Mouse (Mus musculus) ovary, postnatal 14 days (tissue): ENCODE results near the gene Dync1i2.

Experiments used
- DNase-seq: peaks from one replicate; pipeline ENCODE4 v3.0.0; 2022; ENCODE audit warnings: low spot score

Dync1i2 gene

DNA sequence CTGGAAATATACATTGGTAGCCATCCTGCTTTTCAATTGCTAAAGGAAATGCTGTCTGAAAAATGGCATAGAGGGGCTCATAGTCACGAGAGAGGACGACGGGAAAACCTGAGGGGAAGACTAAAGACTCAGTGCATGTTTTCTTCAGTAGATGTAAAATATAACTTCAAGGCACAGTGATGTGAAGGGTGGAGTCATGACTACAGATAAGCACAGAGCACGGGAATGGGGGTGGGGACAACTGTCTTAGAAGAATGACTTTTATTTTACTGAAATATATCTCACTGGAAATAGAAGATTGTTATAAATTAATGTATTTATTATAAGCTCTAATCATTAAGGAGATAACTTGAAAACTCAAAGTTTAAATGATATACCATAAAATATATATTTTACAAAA lies 58.6 kb downstream of the Dync1i2 start:
- no peak for DNase-seq

DNA sequence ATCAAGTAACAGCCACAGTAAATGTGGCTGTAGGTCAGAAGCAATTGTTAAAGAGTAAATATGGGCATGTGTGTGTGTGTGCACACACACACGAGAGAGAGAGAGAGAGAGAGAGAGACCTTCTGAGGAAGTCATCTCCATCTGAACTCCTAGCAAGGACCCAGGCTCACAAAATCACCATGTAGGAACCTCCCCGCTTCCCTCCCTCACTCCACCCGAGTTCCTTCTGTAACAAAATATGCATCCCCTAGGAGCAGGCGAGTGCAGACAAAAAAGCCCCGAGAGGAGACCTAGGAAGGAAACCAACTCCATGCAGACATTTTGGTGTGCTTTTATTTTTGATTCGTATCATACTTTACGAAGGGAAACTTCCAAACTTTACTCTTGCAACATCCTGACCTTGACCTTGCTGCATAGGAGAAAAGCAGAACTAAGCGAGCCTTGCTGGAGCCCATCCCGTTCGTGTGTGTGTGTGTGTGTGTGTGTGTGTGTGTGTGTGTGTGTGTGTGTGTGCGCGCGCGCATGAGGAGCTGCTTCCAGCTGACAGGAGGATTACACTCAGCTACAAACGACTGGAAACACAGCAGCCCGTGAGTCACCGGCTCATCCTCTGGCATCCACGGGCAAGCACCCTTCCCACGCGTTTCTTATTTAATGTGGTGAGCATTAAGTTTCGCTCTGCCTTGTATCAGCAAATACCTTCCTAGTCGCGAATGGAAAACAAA lies 62.6 kb downstream of the Dync1i2 start:
- peak; percentile 39 for DNase-seq

DNA sequence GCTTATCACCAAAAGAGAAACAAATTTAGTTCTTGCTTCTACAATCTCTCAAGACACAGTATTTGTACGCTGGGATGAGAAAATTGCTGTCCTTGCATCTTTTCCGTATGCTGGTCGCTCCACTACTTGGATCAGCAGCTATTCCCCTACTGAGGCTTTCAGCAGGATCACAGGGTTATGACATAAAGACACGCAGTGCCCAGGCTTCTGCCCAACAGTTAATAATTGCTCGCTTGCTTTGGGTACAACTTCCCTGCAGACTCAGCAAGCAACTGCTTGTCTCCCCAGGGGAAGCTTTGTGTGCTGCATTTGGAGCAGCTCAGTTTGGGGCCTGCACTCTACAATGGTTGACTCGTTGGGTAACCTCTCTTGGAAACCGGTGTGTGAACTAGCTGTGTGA lies 64.2 kb downstream of the Dync1i2 start:
- no peak for DNase-seq

DNA sequence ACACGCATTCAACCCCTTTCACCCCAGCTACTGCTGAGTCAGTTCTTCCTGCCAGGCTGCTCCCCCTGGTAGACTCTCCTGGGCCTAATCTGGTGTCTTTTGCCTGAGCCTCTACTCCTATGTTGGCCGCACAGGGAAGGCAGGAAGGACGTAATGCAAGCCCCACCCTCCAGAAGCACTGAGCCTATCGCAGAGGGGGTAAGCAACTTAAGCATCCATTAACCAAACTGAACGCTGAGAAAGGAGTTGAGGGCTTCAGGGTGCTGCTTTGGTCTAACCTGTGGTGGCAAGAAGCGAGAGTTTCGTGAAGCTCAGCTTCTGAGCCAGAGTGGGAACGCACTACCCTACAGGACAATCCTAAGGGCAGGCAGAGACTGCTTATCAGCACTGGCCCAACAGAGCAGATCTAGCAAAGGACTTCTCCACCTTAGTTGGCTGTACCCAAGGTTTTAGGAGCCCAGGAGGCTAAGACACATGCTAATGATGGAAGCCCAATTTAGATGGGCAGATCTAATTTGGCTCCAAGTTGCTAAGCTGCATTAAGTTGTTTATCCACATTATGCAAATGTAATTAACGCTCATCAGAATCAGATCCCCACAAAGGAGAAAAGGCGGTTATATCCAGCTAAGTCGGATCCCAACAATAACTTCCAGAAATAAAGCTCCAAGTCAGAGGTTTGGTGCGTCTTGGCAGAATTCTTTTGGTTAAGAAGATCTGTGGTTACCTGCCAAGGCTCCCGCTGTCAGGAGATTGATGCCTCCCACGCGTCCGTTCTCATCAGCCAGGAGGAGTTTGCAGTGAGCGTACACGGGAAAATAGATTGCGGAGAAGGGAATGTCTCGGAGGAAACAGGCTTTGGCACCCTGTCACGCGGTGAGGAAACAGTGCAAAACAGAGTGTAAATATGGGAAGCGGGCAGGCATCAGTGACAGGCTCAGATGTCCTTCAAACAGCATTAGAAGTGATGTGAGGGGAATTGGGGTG lies 67.6 kb downstream of the Dync1i2 start:
- DNase-seq = no peak

DNA sequence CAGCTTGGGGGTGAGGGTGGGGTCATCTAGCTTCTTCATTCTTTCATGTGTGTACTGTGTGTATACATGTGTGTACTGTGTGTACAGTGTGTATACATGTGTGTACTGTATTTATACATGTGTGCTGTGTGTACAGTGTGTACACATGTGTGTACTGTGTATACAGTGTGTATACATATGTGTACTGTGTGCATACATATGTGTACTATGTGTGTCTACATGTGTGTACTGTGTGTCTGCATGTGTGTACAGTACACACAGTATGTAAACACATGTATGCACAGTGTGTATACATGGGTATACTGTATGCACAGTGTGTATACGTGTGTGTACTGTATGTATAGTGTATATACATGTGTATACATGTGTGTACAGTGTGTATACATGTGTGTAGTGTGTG lies 70.5 kb downstream of the Dync1i2 start:
- no peak for DNase-seq

DNA sequence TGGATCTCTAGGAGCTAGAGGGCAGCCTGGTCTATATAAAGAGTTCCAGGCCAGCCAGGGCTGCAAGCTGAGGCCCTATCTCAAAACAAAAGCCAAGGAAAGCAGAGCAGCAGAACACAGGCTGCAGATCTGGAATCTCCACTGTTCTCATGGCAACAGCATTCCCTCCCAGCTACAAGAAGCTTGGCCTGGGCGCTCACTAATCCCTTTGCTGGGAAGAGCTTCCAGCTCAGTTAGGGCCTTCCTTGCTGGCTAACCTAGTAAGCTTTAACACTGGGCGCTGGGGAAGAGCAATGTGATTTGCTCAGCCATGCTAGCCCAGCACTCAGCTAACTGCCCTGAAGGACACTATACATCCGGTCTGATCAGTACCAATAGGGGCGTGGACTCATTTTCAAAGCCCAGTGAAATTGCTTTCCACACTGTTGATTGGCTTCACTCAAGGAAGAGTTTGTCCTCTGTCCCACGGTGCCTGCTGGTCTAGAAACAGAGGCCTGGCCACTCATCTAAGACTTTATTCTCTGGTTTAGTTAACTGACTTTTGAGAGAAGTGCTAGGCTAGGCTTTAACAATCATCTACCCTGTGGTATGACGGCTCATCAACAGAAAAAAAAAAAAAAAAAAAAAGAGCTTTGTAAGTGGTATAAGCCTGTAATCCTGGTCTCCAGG lies 78.7 kb downstream of the Dync1i2 start:
- DNase-seq = no peak

DNA sequence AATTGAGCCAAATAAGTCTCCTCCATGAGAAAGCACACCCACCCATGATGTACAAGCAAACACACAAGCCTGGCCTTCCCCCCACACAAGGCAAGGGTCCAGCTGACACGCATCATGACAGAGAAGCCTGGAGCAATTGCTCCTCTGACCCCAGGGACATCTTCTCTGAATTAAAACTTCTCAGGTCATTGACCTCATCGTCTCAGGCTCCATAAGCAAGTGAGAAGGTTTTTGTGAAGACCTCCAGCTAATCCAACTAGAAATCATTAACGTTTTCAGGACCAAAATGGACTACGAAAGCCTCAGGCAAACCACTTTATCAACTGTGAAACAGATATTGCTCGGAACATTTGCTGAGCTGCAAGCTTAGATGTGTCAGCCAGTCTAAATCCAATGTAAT lies 80.1 kb downstream of the Dync1i2 start:
- no peak for DNase-seq

DNA sequence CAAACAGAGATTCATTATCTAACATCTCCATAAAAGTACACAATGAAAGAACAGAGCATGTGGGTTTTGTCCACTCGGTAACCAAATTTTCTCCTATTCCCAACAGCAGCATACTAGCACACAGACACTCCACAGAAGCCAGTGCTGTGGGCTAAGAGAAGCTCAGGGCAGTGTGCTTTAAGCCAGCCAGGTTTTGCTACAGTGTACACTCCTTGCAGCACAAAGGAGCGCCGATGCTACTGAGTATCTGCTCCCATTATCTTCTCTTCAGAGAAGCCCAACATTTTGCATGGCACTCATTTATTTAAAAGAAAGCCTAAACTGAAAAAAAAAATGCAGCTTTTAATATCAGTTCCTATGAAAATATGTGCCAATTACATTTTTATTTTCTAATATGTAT lies 82.5 kb downstream of the Dync1i2 start:
- DNase-seq = no peak

DNA sequence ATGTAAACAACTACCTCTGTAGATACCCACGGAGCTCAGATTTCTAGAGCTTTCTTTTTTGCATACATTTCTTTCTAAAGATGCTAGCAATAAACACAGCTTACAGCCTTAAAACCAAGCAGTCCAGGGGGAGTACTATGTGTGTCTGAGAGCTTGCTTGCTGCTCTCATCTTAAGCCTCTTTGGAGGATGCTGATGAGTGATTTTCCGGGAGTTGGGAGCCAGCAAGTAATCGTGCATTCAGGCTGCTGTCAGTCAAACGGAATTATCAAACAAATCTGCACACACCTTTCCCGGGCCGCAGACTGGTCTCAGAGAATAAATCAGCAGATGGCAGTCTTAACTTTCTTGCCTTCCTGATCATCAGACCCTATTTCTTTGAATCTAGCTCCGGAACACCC lies 83.0 kb downstream of the Dync1i2 start:
- DNase-seq = no peak

DNA sequence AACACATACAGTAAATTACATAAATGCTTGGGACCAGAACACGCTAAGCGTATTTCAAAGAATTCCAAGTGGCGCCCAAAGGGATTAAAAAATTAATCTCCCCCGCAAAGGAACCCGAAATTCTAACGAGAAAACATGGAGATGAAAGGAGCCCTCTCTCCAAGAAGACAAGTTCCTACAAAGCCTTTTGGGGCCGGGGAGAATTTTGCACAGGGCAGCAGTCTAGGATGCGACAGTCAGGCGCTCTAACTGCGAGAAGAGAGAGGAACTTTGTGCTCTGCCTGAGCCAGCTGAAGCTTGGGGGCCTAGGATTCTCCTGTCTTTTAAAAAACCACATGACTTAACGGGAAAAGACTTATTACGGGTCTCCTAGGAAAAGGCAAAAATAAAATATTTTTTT lies 84.3 kb downstream of the Dync1i2 start:
- no peak for DNase-seq

DNA sequence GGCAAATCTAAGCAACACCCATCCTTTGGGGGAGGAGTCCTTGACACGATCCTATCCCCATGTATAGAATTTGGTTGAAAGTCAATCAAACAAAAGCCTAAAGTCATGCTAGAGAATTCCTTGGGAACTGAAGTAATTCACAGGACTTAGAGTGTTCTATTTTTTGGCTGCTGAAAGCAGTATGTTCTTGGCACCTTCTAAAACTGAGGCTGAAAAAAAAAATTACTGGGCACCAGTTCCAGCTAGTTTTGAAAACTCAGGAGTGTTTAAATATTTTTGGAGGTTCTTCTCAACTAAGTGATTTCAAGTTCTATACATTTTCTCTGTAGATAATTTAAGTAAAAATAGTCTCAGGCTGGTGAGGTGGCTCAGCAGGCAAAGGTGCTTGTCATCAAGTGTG lies 86.0 kb downstream of the Dync1i2 start:
- DNase-seq = no peak

DNA sequence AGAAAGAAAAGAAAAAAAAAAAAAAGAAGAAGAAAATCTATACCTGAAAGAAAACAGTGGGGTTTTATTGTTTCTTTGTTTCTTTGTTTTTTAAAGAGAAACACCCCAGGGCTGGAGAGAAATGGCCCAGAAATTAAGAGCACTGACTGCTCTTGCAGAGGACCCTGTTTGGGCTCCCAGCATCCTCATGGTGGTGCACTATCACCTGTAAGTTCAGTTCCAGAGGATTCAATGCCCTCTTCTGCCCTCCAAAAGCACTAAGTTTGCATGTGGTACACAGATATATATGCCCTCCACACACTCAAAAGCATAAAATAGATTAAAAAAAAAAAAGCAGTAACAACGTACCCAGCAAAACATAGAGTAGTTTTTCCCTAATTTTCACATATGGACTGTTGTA lies 87.2 kb downstream of the Dync1i2 start:
- DNase-seq = no peak

DNA sequence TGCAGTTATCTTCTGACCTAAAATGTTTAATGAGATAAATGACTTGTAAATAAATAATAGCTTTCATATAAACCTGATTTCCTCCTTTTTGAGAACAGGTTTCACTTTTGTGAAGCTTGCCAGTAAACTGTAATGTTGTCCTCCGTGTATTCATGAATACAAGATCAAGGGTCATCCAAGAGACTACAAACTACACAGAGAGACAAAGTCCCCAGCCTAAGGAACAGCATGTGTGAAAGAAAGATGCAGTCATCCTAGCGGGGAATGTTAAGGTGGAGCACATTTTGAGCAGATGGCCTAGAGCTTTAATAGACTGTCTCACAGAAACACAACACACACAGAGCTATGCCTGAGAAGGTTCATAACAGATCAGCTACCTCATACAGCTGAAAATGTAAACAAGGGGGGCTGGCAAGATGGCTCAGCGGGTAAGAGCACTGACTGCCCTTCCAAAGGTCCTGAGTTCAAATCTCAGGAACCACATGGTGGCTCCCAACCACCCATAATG lies 90.7 kb downstream of the Dync1i2 start:
- no peak for DNase-seq

DNA sequence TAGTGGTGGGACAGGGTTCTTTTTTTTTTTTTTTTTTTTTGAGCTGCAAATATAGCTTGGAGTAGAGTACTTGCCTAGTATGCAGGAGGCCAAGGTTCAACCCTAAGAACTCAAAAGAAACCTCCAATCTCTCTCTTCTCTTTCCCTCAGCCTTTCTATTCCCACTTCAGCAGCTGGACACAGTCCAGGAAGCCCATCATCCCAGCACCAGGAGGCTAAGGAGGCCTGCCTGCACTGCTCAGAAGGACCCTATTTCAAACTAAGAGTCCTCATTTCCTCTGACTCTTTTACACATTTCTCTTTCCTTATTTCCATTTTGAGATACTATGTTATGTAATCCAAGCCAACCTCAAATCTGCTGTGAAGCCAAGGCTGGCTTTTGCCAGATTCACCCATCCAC lies 91.7 kb downstream of the Dync1i2 start:
- no peak for DNase-seq

DNA sequence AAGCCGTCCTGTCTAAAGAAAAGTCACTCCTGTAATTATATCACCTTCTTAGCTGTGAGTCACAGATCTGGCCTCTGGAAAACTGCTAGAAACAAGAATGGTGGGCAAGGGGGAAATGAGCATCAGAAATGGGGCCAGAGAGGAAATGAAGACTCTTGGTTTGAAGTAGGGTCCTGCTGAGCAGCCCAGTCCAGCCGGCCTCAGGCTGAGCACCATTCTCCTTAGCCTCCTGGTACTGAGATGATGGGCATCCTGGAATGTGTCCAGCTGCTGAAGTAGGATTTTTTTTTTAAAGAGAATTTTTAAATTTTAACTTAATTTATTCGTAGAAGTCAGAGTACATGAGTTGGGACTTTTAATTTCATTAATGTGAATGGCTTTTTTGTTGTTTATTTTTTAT lies 93.3 kb downstream of the Dync1i2 start:
- no peak for DNase-seq

DNA sequence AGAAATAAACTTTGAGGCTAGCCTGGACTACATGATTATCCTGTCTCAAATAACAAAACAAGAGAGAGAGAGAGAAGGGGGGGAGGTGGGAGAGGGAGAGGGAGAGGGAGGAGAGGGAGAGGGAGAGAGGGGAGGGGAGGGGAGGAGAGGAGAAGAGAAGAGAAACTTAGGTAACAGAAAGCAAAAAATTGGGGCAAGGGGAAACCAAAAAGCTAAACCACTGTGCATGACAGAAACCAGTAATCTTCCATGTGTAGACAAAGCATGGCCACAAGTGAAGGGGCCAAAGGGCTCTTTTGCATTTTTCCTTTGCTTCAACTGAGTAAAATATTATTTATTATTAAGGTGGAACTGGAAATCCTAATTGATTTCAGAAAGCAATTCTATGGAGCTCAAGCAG lies 94.9 kb downstream of the Dync1i2 start:
- no peak for DNase-seq

DNA sequence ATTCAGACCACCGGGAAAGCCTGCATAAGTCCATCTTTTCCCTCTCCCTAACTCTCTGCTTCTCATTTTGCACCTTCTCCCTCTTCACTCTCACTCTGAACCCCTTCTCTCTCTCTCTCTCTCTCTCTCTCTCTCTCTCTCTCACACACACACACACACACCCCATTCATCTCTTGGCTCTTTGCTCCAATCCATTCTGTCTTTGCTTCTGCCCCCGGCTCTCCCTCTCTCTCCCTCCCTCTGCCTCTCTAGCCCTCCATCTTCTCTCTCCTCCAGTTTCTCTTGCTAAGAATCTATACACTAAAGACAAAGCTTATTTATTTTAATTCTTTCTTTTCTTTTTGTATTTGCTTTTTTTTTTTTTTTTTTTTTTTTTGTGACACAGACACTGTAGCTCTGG lies 98.2 kb downstream of the Dync1i2 start:
- DNase-seq = no peak

DNA sequence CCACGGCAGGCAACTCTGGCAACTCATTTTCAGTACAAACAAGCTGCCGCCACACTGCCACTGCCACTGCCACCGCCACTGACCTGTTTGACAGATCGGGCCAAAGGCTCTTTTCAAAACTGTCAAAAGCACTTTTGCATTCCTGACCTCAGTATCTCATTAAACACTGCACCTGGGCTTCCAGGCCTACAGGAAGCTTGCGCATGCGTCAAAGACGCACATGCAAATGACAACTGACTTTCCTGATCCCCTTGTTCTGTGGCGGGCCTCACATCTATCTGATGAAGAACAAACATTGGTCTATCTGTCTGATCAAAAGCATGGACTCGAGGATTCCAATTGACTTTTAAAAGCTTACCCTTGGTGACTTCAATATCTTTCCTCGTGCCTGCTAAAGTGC lies 100.6 kb downstream of the Dync1i2 start:
- DNase-seq = no peak
